Mouse (Mus musculus) forebrain, embryonic 12.5 days (tissue): ENCODE results near the gene Hist2h2bb. TPM values are rescaled to one million over a fixed set of nuclear protein-coding genes. Genes with fewer than 3 reads are reported as not detected.
"Not testable (repeated sequence)": the region's sequence is repeated elsewhere in the genome, so short reads cannot be mapped to it uniquely, and the experiment has no call there.

Experiments
- ATAC-seq: fragments of 200-750 bp; cut with Nextera tagmentation; 2 replicates; pipeline ENCODE4 v1.8.0; 2017; ENCODE audit warnings: moderate TSS enrichment; ENCODE audit not compliant: low FRiP score
- H3K27ac ChIP-seq: fragments of 300-500 bp; sonication (generic); 2 replicates; pipeline ENCODE4 v1.5.1; 2016; ENCODE audit warnings: mild to moderate bottlenecking
- H3K27me3 ChIP-seq: fragments of 300-500 bp; sonication (generic); 2 replicates; pipeline ENCODE4 v1.6.1; 2016; ENCODE audit warnings: mild to moderate bottlenecking
- H3K36me3 ChIP-seq: fragments of 300-500 bp; sonication (generic); replicated peaks from 2 replicates; pipeline ENCODE4 v1.6.1; 2016; ENCODE audit warnings: mild to moderate bottlenecking
- H3K4me1 ChIP-seq: fragments of 300-500 bp; sonication (generic); 2 replicates; pipeline ENCODE4 v1.6.1; 2016
- H3K4me2 ChIP-seq: fragments of 300-500 bp; sonication (generic); 2 replicates; pipeline ENCODE4 v1.6.1; 2016; ENCODE audit warnings: mild to moderate bottlenecking, moderate library complexity
- H3K4me3 ChIP-seq: fragments of 300-500 bp; sonication (generic); replicated peaks from 2 replicates; pipeline ENCODE4 v1.5.1; 2016; ENCODE audit warnings: mild to moderate bottlenecking
- H3K9ac ChIP-seq: fragments of 300-500 bp; sonication (generic); 2 replicates; pipeline ENCODE4 v1.6.1; 2016; ENCODE audit warnings: mild to moderate bottlenecking
- H3K9me3 ChIP-seq: fragments of 300-500 bp; sonication (generic); 2 replicates; pipeline ENCODE4 v1.6.1; 2016
- WGBS: fragments of 180-500 bp; shearing (Covaris S2); methylation state at CpG from one replicate; pipeline ENCODE4 v1.1.7; 2016; 5-methylcytosine and 5-hydroxymethylcytosine counted together
- polyA plus RNA-seq: library from polyadenylated mRNA; unstranded; fragments of >200 nt; fragmentation: Nextera tagmentation; extraction: Ambion mirVana; gene quantifications from 2 replicates; pipeline ENCODE4 v1.2.1, GENCODE M21; 2016

Hist2h2bb gene
- polyA plus RNA-seq, 1 experiment from 2014 or later: 28.6 TPM

GRCm38 (mm10) chr3:96245003-96245886 lies 24.3 kb upstream of the Hist2h2bb start, which contains the start of gene Hist2h2aa1:
Gene Hist2h2aa1 (plus strand): TSS chr3:96245497.
- H3K4me2 ChIP-seq: peak within 1 kb of the TSS; percentile 56
- H3K9me3 ChIP-seq: not testable (repeated sequence)
- WGBS: under 1% methylated on average over 32 of the region's 88 CpGs

GRCm38 (mm10) chr3:96246018-96246417 lies 23.5 kb upstream of the Hist2h2bb start:
- Histone ChIP-seq H3K4me3 (peak overlapping the region; percentile 35), H3K4me2 (peak overlapping the region; percentile 44), H3K4me1 (peaks cover 28% of the 10 kb centered on the region), H3K27ac (peak overlapping the region; percentile 84), H3K9ac (0 out of 2 replicates have a peak overlapping the region, but pooled peaks have one; percentile 51)
- 0% methylated on average over 10 of the region's 21 CpGs for WGBS
- H3K9me3 ChIP-seq, H3K27me3 ChIP-seq, ATAC-seq, H3K36me3 ChIP-seq: not testable (repeated sequence)

More at GRCm38 (mm10) chr3:96245003-96245886, 24.3 kb upstream of the Hist2h2bb start, which contains the start of gene Hist2h2aa1:
- H3K27me3 ChIP-seq, H3K36me3 ChIP-seq: not testable (repeated sequence)
- peak; percentile 91 for ATAC-seq
- peak within 1 kb of the TSS; percentile 78 for H3K9ac ChIP-seq
- peak within 1 kb of the TSS; percentile 98 for H3K27ac ChIP-seq
- peak within 1 kb of the TSS; percentile 48 for H3K4me3 ChIP-seq
- H3K4me1 ChIP-seq: peaks cover 31% of the 10 kb centered on the region

- H3K27me3 ChIP-seq, H3K9me3 ChIP-seq, H3K36me3 ChIP-seq: not testable (repeated sequence)
- Histone ChIP-seq H3K4me2 (peak within 1 kb of the TSS; percentile 60), H3K27ac (peak within 1 kb of the TSS; percentile 88), H3K4me3 (peak within 1 kb of the TSS; percentile 45), H3K9ac (peak within 1 kb of the TSS; percentile 75), H3K4me1 (peaks cover 28% of the 10 kb centered on the region)
- 0% methylated on average over 16 of the region's 47 CpGs for WGBS
- ATAC-seq: peak; percentile 91
Measured at GRCm38 (mm10) chr3:96246427-96246856, 23.1 kb upstream of the Hist2h2bb start, which contains the start of gene Hist2h3c1. Gene Hist2h3c1 (plus strand): TSS chr3:96246685.

GRCm38 (mm10) chr3:96247356-96248140 lies 22.0 kb upstream of the Hist2h2bb start:
- Histone ChIP-seq H3K27ac (peak overlapping the region; percentile 88), H3K4me2 (peak overlapping the region; percentile 60), H3K27me3 (no peaks in the 10 kb centered on the region), H3K9me3 (no peaks in the 10 kb centered on the region), H3K4me3 (peak overlapping the region; percentile 45), H3K4me1 (peaks cover 28% of the 10 kb centered on the region), H3K36me3 (no peaks in the 10 kb centered on the region), H3K9ac (peak overlapping the region; percentile 75)
- WGBS: 3% methylated on average over 11 of the region's 11 CpGs
- no peak for ATAC-seq

- H3K36me3 ChIP-seq: no peaks in the 10 kb centered on the region
- H3K4me2 ChIP-seq: peak overlapping the region; percentile 60
- peak overlapping the region; percentile 75 for H3K9ac ChIP-seq
- H3K27me3 ChIP-seq: no peaks in the 10 kb centered on the region
- peak overlapping the region; percentile 45 for H3K4me3 ChIP-seq
- peaks cover 28% of the 10 kb centered on the region for H3K4me1 ChIP-seq
- H3K27ac ChIP-seq: peak overlapping the region; percentile 88
- WGBS: 48% methylated on average over 6 of the region's 6 CpGs
- H3K9me3 ChIP-seq: no peaks in the 10 kb centered on the region
- ATAC-seq: no peak
Measured at GRCm38 (mm10) chr3:96248141-96249033, 21.2 kb upstream of the Hist2h2bb start.

GRCm38 (mm10) chr3:96249034-96249345 lies 20.6 kb upstream of the Hist2h2bb start:
- Histone ChIP-seq H3K9ac (no peak overlapping the region), H3K4me3 (0 out of 2 replicates have a peak overlapping the region, but pooled peaks have one; percentile 45), H3K9me3 (no peaks in the 10 kb centered on the region), H3K4me1 (peaks cover 25% of the 10 kb centered on the region), H3K27ac (peak overlapping the region; percentile 63; the same call in 1 of the 2 replicates), H3K27me3 (no peaks in the 10 kb centered on the region), H3K4me2 (peak overlapping the region; percentile 60), H3K36me3 (no peaks in the 10 kb centered on the region)
- WGBS: 55% methylated on average over 4 of the region's 4 CpGs
- no peak for ATAC-seq

- no peak for ATAC-seq
- Histone ChIP-seq H3K4me1 (peaks cover 17% of the 10 kb centered on the region), H3K4me2 (no peak overlapping the region), H3K9me3 (no peaks in the 10 kb centered on the region), H3K27me3 (no peaks in the 10 kb centered on the region), H3K9ac (no peak overlapping the region), H3K27ac (no peak overlapping the region), H3K4me3 (no peak overlapping the region), H3K36me3 (no peaks in the 10 kb centered on the region)
- 75% methylated on average over 3 of the region's 3 CpGs for WGBS
Measured at GRCm38 (mm10) chr3:96250890-96251289, 18.7 kb upstream of the Hist2h2bb start.

- H3K4me3 ChIP-seq: no peak overlapping the region
- 92% methylated on average over 3 of the region's 3 CpGs for WGBS
- H3K27me3 ChIP-seq: no peaks in the 10 kb centered on the region
- ATAC-seq: no peak
- H3K9me3 ChIP-seq: no peaks in the 10 kb centered on the region
- no peak overlapping the region for H3K27ac ChIP-seq
- no peak overlapping the region for H3K9ac ChIP-seq
- no peaks in the 10 kb centered on the region for H3K36me3 ChIP-seq
- H3K4me2 ChIP-seq: no peak overlapping the region
- H3K4me1 ChIP-seq: peaks cover 17% of the 10 kb centered on the region
Measured at GRCm38 (mm10) chr3:96251787-96252186, 17.8 kb upstream of the Hist2h2bb start.

- Histone ChIP-seq H3K4me1 (no peaks in the 10 kb centered on the region), H3K4me2 (no peak overlapping the region), H3K27ac (no peak overlapping the region), H3K4me3 (no peak overlapping the region), H3K36me3 (no peaks in the 10 kb centered on the region), H3K9me3 (no peaks in the 10 kb centered on the region), H3K9ac (no peak overlapping the region), H3K27me3 (no peaks in the 10 kb centered on the region)
- WGBS: 46% methylated on average over 10 of the region's 10 CpGs
- no peak for ATAC-seq
Measured at GRCm38 (mm10) chr3:96254683-96255355, 14.7 kb upstream of the Hist2h2bb start.

- ATAC-seq: no peak
- WGBS: 88% methylated on average over 5 of the region's 5 CpGs
- no peak overlapping the region for H3K27ac ChIP-seq
Measured at GRCm38 (mm10) chr3:96255926-96256593, 13.5 kb upstream of the Hist2h2bb start.

GRCm38 (mm10) chr3:96257190-96257589 lies 12.4 kb upstream of the Hist2h2bb start:
- H3K4me2 ChIP-seq: no peak overlapping the region
- H3K27me3 ChIP-seq: no peaks in the 10 kb centered on the region
- no peak overlapping the region for H3K27ac ChIP-seq
- no peak overlapping the region for H3K9ac ChIP-seq
- WGBS: 86% methylated on average over 3 of the region's 3 CpGs
- H3K36me3 ChIP-seq: no peaks in the 10 kb centered on the region
- ATAC-seq: no peak
- no peak overlapping the region for H3K4me3 ChIP-seq
- no peaks in the 10 kb centered on the region for H3K9me3 ChIP-seq
- peaks cover 7% of the 10 kb centered on the region for H3K4me1 ChIP-seq

More at GRCm38 (mm10) chr3:96255926-96256593, 13.5 kb upstream of the Hist2h2bb start:
- Histone ChIP-seq H3K27me3 (no peaks in the 10 kb centered on the region), H3K4me1 (no peaks in the 10 kb centered on the region), H3K4me3 (no peak overlapping the region), H3K36me3 (no peaks in the 10 kb centered on the region), H3K4me2 (no peak overlapping the region), H3K9ac (no peak overlapping the region), H3K9me3 (no peaks in the 10 kb centered on the region)
